Mouse (Mus musculus): ENCODE measurements around the gene Lrrc8d. TPM values are rescaled to one million over a fixed set of nuclear protein-coding genes. Genes with fewer than 3 reads are reported as not detected.
A peak's percentile ranks its signal among the peaks of the same experiment; 100 is the strongest.

The Lrrc8d gene
- 13.4 and 18.0 TPM in 2 replicates for total RNA-seq (2015; ENCODE audit: low replicate concordance)
- 6.9 and 10.8 TPM in 2 replicates for total RNA-seq (2017; ENCODE audit: low replicate concordance)

DNA sequence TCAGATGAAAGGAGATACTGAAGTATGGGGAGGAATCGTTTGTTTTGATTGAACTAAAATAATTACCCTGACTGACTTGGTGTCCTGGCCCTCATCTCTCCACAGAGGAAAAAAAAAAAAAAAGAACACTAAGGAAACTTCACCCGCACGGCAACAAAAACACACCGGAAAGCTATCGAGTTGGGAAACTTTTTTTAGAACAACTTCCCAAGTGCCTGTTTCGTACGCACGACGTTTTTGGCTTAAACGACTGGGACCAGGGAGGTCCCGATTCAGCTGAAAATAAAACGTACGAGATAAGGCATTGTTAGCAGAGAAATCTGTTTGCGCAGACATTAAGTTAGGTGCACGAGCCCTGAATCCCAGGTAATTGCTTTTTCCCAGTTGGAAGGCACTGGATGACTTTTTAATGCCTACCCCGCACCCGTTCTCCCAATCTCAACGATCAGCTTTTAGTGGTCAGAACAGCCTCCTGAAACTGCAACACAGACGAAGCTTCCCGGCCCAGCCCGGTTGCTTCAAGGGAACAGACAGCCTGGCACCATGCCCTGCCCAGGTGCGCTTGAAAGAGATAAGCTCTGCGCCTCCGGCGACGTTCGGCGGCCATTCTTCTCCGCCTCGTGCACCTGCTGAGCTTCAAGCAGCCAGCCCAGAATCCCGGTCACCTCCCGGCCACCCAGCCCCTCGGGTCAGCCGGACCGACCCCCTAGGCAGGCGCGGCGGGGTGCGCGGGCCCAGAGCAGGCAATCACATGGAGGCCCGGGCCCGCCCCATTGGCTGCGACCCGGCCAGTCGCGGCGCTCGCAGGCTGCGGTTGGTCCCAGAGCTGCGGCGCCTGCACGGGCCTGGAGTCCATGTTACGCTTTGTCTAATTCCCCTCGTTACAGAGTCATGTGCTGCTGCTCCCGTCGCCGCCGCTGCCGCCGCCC lies at the start of gene Lrrc8d:
TSS of gene Lrrc8d (plus strand) at position 829 of the 929 bp plus-strand sequence.
- no peak for ATAC-seq (replicated peaks; ENCODE audit: low FRiP score, poor library complexity, severe bottlenecking)

DNA sequence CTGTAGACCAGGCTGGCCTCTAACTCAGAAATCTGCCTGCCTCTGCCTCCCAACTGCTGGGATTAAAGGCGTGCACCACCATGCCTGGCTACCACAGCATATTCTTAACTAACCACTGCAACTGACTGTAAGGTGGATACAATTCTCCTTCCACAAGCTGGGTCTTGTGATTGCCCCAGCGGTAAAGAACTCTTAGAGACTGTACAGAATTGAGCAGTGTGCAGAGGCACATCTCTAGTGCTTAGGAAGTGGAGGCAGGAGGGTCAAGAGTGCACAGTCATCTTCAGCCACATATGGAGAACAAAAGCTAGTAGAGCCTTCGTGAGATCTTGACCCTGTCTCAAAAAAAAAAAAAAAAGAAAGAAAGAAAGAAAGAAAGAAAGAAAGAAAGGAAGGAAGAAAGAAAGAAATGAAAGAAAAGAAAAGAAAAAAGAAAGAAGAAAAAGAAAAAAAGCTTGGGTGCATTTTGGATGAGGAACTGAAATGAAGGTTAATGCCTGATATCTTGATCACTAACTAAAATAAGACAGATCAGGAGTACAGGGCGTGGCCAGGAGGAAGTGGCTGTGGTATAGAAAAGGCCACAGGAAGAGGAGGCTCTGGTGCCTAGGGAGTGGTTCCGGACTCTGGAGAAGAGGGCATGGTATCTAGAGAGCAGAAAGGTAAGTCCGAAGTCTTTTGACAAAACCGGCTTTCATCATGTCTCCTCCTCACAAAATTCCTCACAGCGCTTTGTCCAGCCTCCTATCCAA lies 48.9 kb upstream of the Lrrc8d start:
- ATAC-seq (replicated peaks; ENCODE audit: low FRiP score, poor library complexity, severe bottlenecking) = no peak

GRCm38 (mm10) chr5:105651561-105651991 lies 48.2 kb upstream of the Lrrc8d start:
- no peak for ATAC-seq (replicated peaks; ENCODE audit: low FRiP score, poor library complexity, severe bottlenecking)

- peak; percentile 83 for ATAC-seq (replicated peaks; ENCODE audit: low FRiP score, poor library complexity, severe bottlenecking)
Measured at GRCm38 (mm10) chr5:105654237-105655063, 45.3 kb upstream of the Lrrc8d start.

DNA sequence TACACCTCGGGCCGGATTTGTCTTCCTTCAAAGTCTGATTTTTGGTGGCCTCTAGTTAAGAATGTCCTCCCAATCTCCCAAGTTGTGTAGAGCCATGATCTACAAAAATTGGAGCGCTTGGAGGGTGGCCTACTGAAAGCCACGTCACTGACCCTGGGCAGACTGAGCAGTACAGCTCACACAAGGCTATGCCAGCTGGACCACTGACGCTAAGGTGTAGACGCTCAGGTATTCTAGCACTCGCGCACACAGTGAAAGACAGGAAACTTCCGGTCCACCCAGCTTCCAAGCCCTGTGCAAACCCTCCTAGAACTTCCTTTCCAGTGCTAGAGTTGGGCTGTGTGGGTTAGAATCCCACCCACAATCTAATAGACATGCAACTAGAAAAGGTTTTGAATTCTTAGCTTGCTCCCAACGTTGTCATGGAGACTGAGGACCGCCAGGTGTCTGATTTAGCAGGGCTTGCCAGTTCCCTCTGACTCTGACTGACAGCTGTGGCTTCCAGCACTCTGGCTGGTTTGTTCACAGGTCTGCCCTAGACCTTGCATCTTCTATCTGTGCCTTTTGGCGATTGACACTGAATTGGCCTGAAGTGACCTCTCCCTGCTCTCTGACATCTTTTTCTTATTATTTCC lies 44.6 kb upstream of the Lrrc8d start:
- no peak for ATAC-seq (replicated peaks; ENCODE audit: low FRiP score, poor library complexity, severe bottlenecking)

DNA sequence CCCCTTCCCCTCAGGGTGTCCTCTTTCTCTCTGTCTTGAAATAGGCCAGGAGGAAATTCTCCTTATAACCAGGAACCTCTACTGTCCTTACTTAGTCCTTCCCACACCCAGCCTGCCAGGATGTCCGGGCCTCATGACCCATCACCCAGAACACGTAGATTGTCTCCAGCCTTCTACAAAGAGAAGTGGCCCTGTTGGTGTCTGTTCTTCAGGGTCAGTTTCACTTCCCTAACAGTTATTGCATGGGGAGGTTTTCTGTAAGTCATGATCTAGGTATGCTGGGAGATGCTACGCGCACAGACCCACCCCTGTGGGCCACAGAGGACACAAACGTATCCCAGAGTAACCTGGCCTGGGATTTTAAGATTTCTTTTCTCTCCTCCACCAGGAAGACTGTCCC lies 37.9 kb upstream of the Lrrc8d start:
- ATAC-seq (replicated peaks; ENCODE audit: low FRiP score, poor library complexity, severe bottlenecking) = no peak

GRCm38 (mm10) chr5:105666930-105667329 lies 32.8 kb upstream of the Lrrc8d start:
- no peak for ATAC-seq (replicated peaks; ENCODE audit: low FRiP score, poor library complexity, severe bottlenecking)

GRCm38 (mm10) chr5:105667411-105667810 lies 32.4 kb upstream of the Lrrc8d start:
- ATAC-seq (replicated peaks; ENCODE audit: low FRiP score, poor library complexity, severe bottlenecking) = no peak

DNA sequence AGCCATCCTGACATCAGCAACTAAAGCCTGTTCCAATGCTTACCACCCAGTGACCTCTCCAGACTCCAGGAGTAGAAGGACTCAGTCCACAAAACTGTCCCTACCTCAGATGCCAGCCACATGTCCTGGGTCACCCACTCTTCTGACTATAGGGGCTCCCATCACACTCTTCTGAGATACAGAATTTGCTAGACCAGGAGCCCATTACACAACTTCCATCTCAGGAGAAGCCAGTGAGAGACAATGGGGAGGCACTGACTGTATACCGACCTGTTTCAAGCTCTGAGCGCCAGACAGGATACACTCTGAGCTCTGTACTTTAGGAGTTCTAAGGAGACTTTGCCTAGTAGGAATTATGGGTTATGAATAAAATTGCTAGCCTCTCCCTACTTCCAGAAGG lies 30.7 kb upstream of the Lrrc8d start:
- ATAC-seq (replicated peaks; ENCODE audit: low FRiP score, poor library complexity, severe bottlenecking) = no peak

DNA sequence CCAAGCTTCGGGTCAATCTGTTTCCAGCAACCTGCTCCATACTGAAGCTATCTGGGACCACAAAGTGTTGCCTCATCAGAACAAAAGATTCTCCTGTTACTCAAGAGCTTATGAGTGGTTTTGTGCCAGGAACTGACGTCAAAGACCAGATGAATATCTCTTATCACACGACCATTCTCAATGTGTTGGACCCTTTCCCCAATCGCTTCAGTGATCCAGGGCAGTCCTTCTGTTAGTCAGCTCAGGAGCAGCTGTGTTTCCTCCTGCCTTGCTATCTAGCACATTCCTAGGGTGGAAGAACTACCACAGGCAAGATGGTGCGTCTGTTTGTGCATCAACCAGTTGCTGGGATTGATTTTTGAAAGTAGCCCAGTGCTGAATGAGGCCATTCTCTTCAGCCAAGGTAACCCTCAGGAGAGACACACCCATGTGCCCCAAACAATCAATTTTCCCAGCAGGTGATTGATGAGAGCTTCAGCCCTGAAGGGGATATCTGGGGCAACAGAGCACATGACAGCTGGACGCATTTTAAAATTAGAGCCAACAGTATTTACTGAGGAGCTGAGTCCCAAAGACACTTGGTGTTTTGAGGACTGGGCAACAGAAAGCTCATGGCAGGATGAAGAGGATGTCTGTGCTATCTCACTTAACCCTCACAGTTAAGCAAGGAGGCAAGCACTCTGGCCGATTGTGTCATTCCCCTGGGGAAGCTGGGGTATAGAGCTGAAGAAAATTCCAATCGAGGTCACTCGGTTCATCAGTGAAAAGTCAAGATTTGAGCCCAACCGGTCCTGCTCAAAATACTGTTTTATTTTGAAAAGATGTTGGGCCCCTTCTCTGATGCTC lies 30.0 kb upstream of the Lrrc8d start:
- no peak for ATAC-seq (replicated peaks; ENCODE audit: low FRiP score, poor library complexity, severe bottlenecking)

DNA sequence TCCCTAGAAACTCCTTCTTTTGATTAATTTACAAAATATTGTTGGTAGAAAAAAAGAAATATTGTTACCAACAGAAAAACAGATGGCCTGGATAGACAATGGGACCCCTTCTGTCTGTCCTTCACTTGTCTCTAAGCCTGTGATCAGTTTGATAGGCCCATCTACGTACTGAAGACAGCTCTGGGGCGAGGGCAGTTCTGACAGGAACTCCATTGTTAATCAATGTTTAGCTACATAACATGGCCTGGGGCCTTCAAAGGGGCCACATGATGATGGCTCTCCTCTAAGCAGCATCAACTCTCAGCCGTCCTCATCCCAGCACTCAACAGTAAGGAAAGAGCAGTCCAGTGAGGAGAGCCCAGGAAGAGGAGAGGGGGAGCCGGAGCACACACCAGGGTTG lies 27.4 kb upstream of the Lrrc8d start:
- ATAC-seq (replicated peaks; ENCODE audit: low FRiP score, poor library complexity, severe bottlenecking) = no peak

- ATAC-seq (replicated peaks; ENCODE audit: low FRiP score, poor library complexity, severe bottlenecking) = no peak
Measured at GRCm38 (mm10) chr5:105675511-105675910, 24.3 kb upstream of the Lrrc8d start.

DNA sequence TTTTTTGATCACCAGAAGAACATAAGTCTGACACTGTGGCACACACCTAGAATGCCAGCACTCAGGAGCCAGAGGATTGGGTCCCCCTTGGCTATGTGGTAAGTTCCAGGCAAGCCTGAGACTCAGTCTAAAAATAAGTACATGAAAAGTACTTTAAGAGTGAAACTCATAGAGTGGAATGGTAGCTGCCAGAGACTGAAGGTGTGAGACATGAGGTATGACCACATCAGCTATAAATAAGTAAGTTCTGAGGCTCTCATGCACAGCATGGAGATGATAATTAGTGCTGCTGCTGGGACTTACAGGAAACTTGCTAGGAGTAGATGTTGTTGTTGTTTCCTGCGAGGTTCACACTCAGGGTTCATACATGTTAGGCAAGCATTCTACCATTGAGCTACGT lies 22.7 kb upstream of the Lrrc8d start:
- ATAC-seq (replicated peaks; ENCODE audit: low FRiP score, poor library complexity, severe bottlenecking) = no peak

GRCm38 (mm10) chr5:105678243-105678642 lies 21.5 kb upstream of the Lrrc8d start:
- ATAC-seq (replicated peaks; ENCODE audit: low FRiP score, poor library complexity, severe bottlenecking) = no peak

DNA sequence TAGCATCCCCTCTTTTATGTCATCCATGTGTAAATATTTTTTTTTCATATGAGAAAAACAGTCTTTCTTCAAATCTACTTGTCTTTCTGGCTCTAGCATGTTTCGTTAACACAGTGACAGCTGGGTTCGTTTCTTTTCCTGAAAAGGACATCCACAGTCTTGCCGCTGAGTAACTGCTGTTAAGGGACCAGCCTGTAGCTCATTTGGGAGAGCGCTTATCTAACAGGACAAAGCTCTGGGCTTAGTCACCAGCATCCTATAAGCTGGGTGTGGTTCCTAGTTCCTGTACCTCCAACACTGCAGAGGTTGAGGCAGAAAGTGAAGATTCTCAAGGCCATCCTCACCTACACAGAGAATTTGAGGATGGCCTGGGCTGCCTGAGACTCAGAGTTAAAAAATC lies 20.5 kb upstream of the Lrrc8d start:
- no peak for ATAC-seq (replicated peaks; ENCODE audit: low FRiP score, poor library complexity, severe bottlenecking)

DNA sequence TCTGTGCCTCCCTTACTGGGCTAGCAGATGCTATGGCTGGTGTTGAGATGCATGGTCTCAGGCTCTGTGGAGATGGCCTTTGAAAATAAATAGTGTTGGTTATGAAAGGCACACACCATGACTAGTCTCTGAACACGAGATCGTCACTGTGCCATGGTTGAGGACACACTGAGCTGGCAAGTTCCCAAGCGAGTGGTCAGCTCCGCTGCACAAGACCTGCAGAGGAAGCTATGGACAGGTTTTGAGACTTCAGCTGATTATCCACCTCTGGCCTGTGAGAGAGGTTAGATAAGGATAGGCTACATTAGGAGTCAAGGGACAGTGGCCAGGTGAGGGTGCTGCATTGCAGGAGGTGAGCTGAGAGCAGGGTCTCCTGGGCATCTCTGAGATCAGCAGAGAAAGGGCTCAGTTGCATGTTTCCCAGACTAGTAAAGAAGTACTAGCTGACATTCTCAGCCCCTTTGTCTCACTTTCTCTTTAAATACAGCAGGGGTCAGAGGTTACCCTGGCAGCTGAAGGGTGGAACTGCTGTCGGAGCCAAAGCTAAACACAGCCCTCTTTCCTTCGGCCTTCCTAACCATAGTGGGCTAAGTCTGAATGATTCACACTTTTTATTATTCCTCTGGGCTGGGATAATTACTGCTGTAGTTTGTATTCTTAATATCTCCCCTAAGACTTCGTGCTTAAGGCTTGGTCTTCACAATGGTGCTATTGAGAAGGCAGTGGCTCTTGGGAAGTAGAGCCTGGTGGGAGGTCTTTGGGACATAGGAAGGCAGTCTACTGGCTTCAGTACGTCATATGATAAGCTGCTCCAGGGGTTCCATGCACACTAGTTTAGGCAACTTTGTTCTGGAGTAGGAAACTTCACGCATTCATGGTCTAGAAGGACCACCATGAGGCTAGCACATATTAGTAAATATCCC lies 19.6 kb upstream of the Lrrc8d start:
- no peak for ATAC-seq (replicated peaks; ENCODE audit: low FRiP score, poor library complexity, severe bottlenecking)

DNA sequence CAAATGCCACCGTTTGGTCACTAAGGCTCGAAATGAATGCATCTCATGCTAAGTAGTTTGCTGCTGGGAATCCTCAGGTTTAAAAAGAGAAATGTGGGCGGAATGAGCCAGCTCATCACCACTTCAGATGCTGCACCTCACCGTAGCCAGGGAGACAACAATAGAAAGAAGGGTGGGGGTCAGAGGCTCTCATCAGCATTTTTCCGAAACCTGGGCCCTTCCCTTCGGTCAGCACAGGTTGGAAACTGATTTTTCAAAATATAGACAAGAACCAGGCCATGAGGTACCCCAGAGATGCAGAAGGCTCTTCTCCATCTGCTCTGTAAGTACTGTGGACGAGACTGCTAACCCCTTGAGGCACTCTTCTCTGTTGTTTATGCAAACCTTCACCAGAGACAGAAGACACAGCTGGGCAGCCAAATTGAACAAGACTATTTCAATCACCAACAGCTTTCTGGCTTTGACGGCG lies 17.6 kb upstream of the Lrrc8d start:
- ATAC-seq (replicated peaks; ENCODE audit: low FRiP score, poor library complexity, severe bottlenecking) = no peak

All from erythroid progenitor cell, adult 5-6 weeks (primary cell).